Mouse (Mus musculus) intestine, postnatal 0 days (tissue): Measurements from ENCODE around the gene Paqr9. TPM values are rescaled to one million over a fixed set of nuclear protein-coding genes. Genes with fewer than 3 reads are reported as not detected.

Experiments used
- ATAC-seq: fragments of 200-750 bp; cut with Nextera tagmentation; 2 replicates; pipeline ENCODE4 v1.8.0; 2017; ENCODE audit warnings: mild to moderate bottlenecking, moderate TSS enrichment, moderate library complexity
- H3K27ac ChIP-seq: fragments of 300-500 bp; sonication (generic); 2 replicates; pipeline ENCODE4 v1.5.1; 2014; ENCODE audit warnings: mild to moderate bottlenecking, low read depth, low read length, moderate library complexity
- H3K27me3 ChIP-seq: fragments of 300-500 bp; sonication (generic); replicated peaks from 2 replicates; pipeline ENCODE4 v1.6.1; 2014; ENCODE audit warnings: low read length, mixed read lengths; ENCODE audit not compliant: control insufficient read depth, insufficient read depth
- H3K36me3 ChIP-seq: fragments of 300-500 bp; sonication (generic); 2 replicates; pipeline ENCODE4 v1.6.1; 2014; ENCODE audit warnings: mild to moderate bottlenecking, moderate library complexity; ENCODE audit not compliant: control insufficient read depth, insufficient read depth
- H3K4me1 ChIP-seq: fragments of 300-500 bp; sonication (generic); replicated peaks from 2 replicates; pipeline ENCODE4 v1.6.1; 2014; ENCODE audit warnings: antibody characterized with exemption, low read length, mixed read lengths; ENCODE audit not compliant: control insufficient read depth, insufficient read depth
- H3K4me2 ChIP-seq: fragments of 300-500 bp; sonication (generic); replicated peaks from 2 replicates; pipeline ENCODE4 v1.6.1; 2014; ENCODE audit warnings: low read depth, mild to moderate bottlenecking, moderate library complexity
- H3K4me3 ChIP-seq: fragments of 300-500 bp; sonication (generic); 2 replicates; pipeline ENCODE4 v1.5.1; 2014; ENCODE audit warnings: low read depth, low read length
- H3K9ac ChIP-seq: fragments of 300-500 bp; sonication (generic); 2 replicates; pipeline ENCODE4 v1.6.1; 2014; ENCODE audit warnings: mild to moderate bottlenecking, low read depth, low read length
- H3K9me3 ChIP-seq: fragments of 300-500 bp; sonication (generic); 2 replicates; pipeline ENCODE4 v1.6.1; 2016; ENCODE audit warnings: mixed run types; ENCODE audit not compliant: control insufficient read depth
- CTCF ChIP-seq: sonication (generic); IDR thresholded peaks from 2 replicates; pipeline ENCODE4 v1.5.1; 2016; ENCODE audit warnings: low read depth, mild to moderate bottlenecking, control low read depth, antibody characterized with exemption, moderate library complexity
- WGBS: fragments of 180-500 bp; shearing (Covaris S2); extraction: QIAGEN DNeasy Blood & Tissue Kit; methylation state at CpG from one replicate; pipeline ENCODE4 v1.1.7; 2014; 5-methylcytosine and 5-hydroxymethylcytosine counted together
- polyA plus RNA-seq: library from polyadenylated mRNA; unstranded; fragments of >200 nt; fragmentation: Nextera tagmentation; extraction: Ambion mirVana; gene quantifications from 2 replicates; pipeline ENCODE4 v1.2.1, GENCODE M21; 2015

Gene Paqr9
- polyA plus RNA-seq, 1 experiment from 2014 or later: 23.2 TPM

DNA sequence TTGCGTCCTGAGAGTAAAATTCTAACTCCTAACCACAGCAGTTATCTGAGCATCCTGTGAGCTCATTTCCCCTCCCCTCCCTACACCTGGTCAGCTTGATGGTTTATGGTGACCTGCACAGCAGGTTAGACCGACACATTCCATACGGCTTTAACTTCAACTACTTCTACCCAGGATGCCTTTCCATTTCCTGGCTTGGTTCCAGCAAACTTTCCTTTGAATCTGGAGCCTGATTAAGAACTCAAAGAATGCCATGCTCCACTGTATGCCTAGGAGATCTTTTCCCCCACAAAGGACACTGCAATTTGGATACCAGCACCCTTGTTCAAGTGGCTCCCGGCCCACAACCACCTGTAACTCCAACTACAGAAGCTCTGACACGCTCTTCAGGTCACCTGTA, 38.9 kb upstream of the Paqr9 start:
- no peaks in the 10 kb centered on the region for H3K36me3 ChIP-seq
- H3K4me2 ChIP-seq: no peak overlapping the region
- no peaks in the 10 kb centered on the region for H3K4me1 ChIP-seq
- no peak overlapping the region for H3K27ac ChIP-seq
- H3K9ac ChIP-seq: no peak overlapping the region
- TF ChIP-seq CTCF: no peak
- 72% methylated on average over 5 of the region's 5 CpGs for WGBS
- ATAC-seq: no peak
- no peak overlapping the region for H3K4me3 ChIP-seq
- no peaks in the 10 kb centered on the region for H3K9me3 ChIP-seq
- no peaks in the 10 kb centered on the region for H3K27me3 ChIP-seq

- ATAC-seq: no peak
- Histone ChIP-seq H3K27me3 (no peaks in the 10 kb centered on the region), H3K9me3 (no peaks in the 10 kb centered on the region), H3K27ac (no peak overlapping the region), H3K4me3 (no peak overlapping the region), H3K36me3 (no peaks in the 10 kb centered on the region), H3K4me2 (no peak overlapping the region), H3K4me1 (no peaks in the 10 kb centered on the region), H3K9ac (no peak overlapping the region)
- TF ChIP-seq CTCF: no peak
- 90% methylated on average over 8 of the region's 8 CpGs for WGBS
Observed at GRCm38 (mm10) chr9:95521031-95521430, 38.4 kb upstream of the Paqr9 start.

DNA sequence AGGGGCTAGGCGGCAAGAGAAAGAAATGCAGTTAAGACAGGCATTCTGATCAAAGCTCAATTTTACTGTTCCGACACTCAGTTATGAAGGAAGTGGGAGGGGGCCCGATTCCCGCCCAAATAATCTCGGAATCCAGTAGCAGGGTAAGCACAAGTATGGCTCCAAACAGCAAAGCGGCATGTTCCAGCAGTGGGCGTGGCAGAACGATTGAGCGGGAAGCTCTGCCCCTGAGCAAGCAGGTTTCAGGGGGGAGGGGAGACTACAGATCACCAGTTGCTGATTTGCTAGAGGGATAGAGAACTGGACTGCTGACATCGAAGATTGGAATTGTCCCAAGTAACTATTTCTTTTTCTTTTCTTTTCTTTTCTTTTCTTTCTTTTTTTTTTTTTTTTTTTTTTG, 37.9 kb upstream of the Paqr9 start:
- Histone ChIP-seq H3K36me3 (no peaks in the 10 kb centered on the region), H3K9me3 (no peaks in the 10 kb centered on the region), H3K27ac (no peak overlapping the region), H3K4me1 (no peaks in the 10 kb centered on the region), H3K4me3 (no peak overlapping the region), H3K4me2 (no peak overlapping the region), H3K27me3 (no peaks in the 10 kb centered on the region), H3K9ac (no peak overlapping the region)
- 27% methylated on average over 10 of the region's 10 CpGs for WGBS
- no peak for TF ChIP-seq CTCF
- no peak for ATAC-seq

- Histone ChIP-seq H3K27me3 (no peaks in the 10 kb centered on the region), H3K27ac (no peak overlapping the region), H3K4me3 (no peak overlapping the region), H3K4me2 (no peak overlapping the region), H3K36me3 (no peaks in the 10 kb centered on the region), H3K9ac (no peak overlapping the region), H3K4me1 (no peaks in the 10 kb centered on the region), H3K9me3 (no peaks in the 10 kb centered on the region)
- WGBS: 81% methylated on average over 2 of the region's 2 CpGs
- ATAC-seq: no peak
- TF ChIP-seq CTCF: no peak
Observed at GRCm38 (mm10) chr9:95522561-95522960, 36.9 kb upstream of the Paqr9 start.

DNA sequence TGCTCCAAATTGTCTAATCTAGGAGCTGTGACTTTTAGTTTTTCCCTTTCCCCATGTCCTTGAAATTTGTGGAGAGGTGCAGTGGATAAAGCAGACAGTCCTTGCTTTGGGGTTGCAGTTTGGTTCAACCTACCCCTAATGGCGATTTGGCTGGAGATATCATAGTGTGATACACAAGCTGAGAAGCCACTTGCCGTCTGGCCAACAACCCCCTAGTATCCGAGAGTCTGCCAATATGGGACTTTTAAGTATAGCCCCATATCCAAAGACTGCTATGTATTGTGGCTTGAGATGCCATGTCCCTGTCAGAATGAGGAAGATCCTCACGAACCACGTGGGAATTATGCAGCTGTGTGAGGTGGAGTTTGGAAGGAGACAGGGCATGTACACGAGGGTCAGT, 34.1 kb upstream of the Paqr9 start:
- Histone ChIP-seq H3K9me3 (no peaks in the 10 kb centered on the region), H3K4me1 (no peaks in the 10 kb centered on the region), H3K27me3 (no peaks in the 10 kb centered on the region), H3K27ac (no peak overlapping the region), H3K9ac (no peak overlapping the region), H3K4me3 (no peak overlapping the region), H3K36me3 (no peaks in the 10 kb centered on the region), H3K4me2 (no peak overlapping the region)
- 80% methylated on average over 6 of the region's 6 CpGs for WGBS
- TF ChIP-seq CTCF: no peak
- no peak for ATAC-seq

DNA sequence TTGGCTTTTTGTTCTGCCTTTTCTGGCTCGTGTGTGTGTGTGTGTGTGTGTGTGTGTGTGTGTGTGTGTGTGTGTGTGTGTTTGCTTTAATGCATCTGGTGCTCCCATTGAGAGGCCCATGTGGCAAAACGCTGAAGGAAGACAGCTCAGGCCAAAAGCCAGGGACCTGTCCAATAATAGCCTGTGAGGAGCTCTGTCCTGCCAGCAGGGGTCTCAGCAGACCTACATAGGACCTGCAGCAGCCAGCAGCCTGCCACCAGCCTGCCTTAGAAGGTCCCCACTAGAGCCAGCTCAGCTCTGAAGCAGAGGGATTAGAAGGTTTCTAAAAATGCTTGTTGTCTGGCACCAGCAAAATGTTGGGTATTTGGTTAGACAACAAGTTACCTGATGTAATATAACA, 33.5 kb upstream of the Paqr9 start:
- Histone ChIP-seq H3K4me1 (no peaks in the 10 kb centered on the region), H3K27me3 (no peaks in the 10 kb centered on the region), H3K9me3 (no peaks in the 10 kb centered on the region), H3K27ac (no peak overlapping the region), H3K4me3 (no peak overlapping the region), H3K9ac (no peak overlapping the region), H3K4me2 (no peak overlapping the region), H3K36me3 (no peaks in the 10 kb centered on the region)
- no peak for ATAC-seq
- peak; percentile 69 for TF ChIP-seq CTCF
- WGBS: 15% methylated on average over 2 of the region's 2 CpGs

GRCm38 (mm10) chr9:95527676-95528075, 31.8 kb upstream of the Paqr9 start:
- H3K27me3 ChIP-seq: no peaks in the 10 kb centered on the region
- no peak overlapping the region for H3K9ac ChIP-seq
- 24% methylated on average over 2 of the region's 2 CpGs for WGBS
- H3K4me1 ChIP-seq: no peaks in the 10 kb centered on the region
- no peaks in the 10 kb centered on the region for H3K9me3 ChIP-seq
- no peaks in the 10 kb centered on the region for H3K36me3 ChIP-seq
- H3K4me3 ChIP-seq: no peak overlapping the region
- peak; percentile 74 for ATAC-seq
- TF ChIP-seq CTCF: no peak
- no peak overlapping the region for H3K27ac ChIP-seq
- no peak overlapping the region for H3K4me2 ChIP-seq
